Comparison of ENCODE assay signal across 21 mouse cellular contexts in the genomic region with DNA sequence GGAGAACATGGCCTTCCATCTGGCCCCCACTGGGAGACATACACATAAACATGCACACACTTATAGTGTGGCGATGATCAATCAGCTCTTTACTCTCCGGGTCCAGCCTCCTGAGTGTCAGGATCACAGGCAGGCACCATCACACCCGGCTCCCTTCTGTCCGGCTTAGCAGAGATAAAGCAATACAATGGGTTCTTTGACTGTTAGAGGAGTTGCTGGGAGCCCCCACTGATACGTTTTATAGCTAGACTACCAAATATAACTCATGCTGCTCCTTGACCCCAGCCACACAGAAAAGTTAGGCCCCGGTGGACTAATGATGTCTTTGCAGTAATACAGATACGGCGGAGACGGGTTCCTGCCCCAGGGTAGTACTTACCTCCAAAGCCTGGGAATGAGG. TPM values are rescaled to one million over a fixed set of nuclear protein-coding genes. Genes with fewer than 3 reads are reported as not detected.
"Had no signal": no experiment of that assay in that cellular context is flagged by ENCODE, and none has a peak within 500 bp of the region (broad histone marks: within the 10 kb centered on the region; RNA-seq: fewer than 3 reads in every experiment).

No protein-coding gene starts in this region.

- H3K27ac ChIP-seq: kidney, postnatal 0 days; layer of hippocampus, adult 2 months; liver, embryonic 13.5 days; macrophage; midbrain, embryonic 12.5 days; midbrain, embryonic 15.5 days; stomach, embryonic 15.5 days had no signal

- H3K4me2 ChIP-seq: liver, embryonic 13.5 days; lung, embryonic 14.5 days; midbrain, embryonic 12.5 days; midbrain, embryonic 15.5 days; stomach, embryonic 15.5 days had no signal

- ATAC-seq: lung, postnatal 0 days; midbrain, embryonic 15.5 days had no signal

- DNase-seq: kidney, adult 18-20 months; kidney, adult 9 months; kidney, postnatal 25 days; layer of hippocampus, adult 9-11 months; liver, embryonic 13.5 days; lung, embryonic 14.5 days; retina, postnatal 1 day; right cerebral cortex, postnatal 25 days; spleen, adult 18-20 months; thymus, postnatal 25 days had no signal

- H3K9ac ChIP-seq: liver, embryonic 13.5 days; lung, embryonic 14.5 days; midbrain, embryonic 12.5 days; midbrain, embryonic 15.5 days; stomach, embryonic 15.5 days had no signal

- H3K4me3 ChIP-seq: layer of hippocampus, adult 2 months; liver, embryonic 13.5 days; midbrain, embryonic 12.5 days; midbrain, embryonic 15.5 days; stomach, embryonic 15.5 days had no signal

- H3K9me3 ChIP-seq: liver, embryonic 13.5 days; midbrain, embryonic 12.5 days; midbrain, embryonic 15.5 days; stomach, embryonic 15.5 days had no signal

- H3K27me3 ChIP-seq: liver, embryonic 13.5 days; midbrain, embryonic 12.5 days; midbrain, embryonic 15.5 days; stomach, embryonic 15.5 days had no signal

- H3K4me1 ChIP-seq: liver, embryonic 13.5 days; midbrain, embryonic 12.5 days; midbrain, embryonic 15.5 days; stomach, embryonic 15.5 days had no signal

RNA-seq across cellular contexts. Expression of a gene that starts 17.5 kb away (rescaled TPM):
- total RNA-seq: layer of hippocampus, postnatal 25 days; liver, adult 2 months; megakaryocyte, adult 5-6 weeks had no signal
- polyA plus RNA-seq: thymus, postnatal 0 days had no signal
